9 mouse cellular contexts compared by ENCODE assay signal in genomic region chr5:130163670-130164069, GRCm38 (mm10). TPM values are rescaled to one million over a fixed set of nuclear protein-coding genes. Genes with fewer than 3 reads are reported as not detected.
DNase-seq lines count a peak whose midpoint lies in the region; TF ChIP-seq lines count a peak whose summit lies in the region.
"Had no signal": no experiment of that assay in that cellular context is flagged by ENCODE, and none has a peak within 500 bp of the region (broad histone marks: within the 10 kb centered on the region; RNA-seq: fewer than 3 reads in every experiment).

No protein-coding gene starts in this region.

- no peaks in the 10 kb centered on the region for H3K4me1 ChIP-seq in lung, adult 2 months (ENCODE audit: control insufficient read depth, insufficient read depth, low read length)

- H3K4me3 ChIP-seq in layer of hippocampus, adult 2 months = no peak overlapping the region
- H3K4me3 ChIP-seq in lung, adult 2 months (replicated peaks; ENCODE audit: extremely low read depth, low read depth, low read length) = no peak overlapping the region
- H3K4me3 ChIP-seq: heart, embryonic 13.5 days had no signal

- peak; percentile 89 for TF ChIP-seq CTCF in layer of hippocampus, adult 2 months (conservative IDR thresholded peaks at IDR 0.05)
- TF ChIP-seq CTCF in lung, adult 2 months (IDR thresholded peaks at IDR 0.05; ENCODE audit: insufficient read depth, low read length) = peak; percentile 84

- no peak overlapping the region for H3K27ac ChIP-seq in layer of hippocampus, adult 2 months
- H3K27ac ChIP-seq: heart, embryonic 13.5 days had no signal

- DNase-seq in B cell, adult 2 months = peak; percentile 89 to 92
- DNase-seq in MN1 (ENCODE audit: low spot score) = peak; percentile 82
- DNase-seq in cerebellum, adult 9-11 months = peak; percentile 71
- peak; percentile 58 to 75 for DNase-seq in gastrocnemius, postnatal 4 days (ENCODE audit: low spot score in 2 of 2)
- peak; percentile 77 to 81 for DNase-seq in layer of hippocampus, adult 2 months (ENCODE audit: low spot score in 2 of 2)
- DNase-seq in lung, adult 2 months = peak; percentile 73
- DNase-seq in right cerebral cortex, postnatal 36 days (ENCODE audit: low spot score in 2 of 2) = peak; percentile 43 to 45
- DNase-seq in urinary bladder, postnatal 14 days (ENCODE audit: low spot score) = peak; percentile 84

- 3% methylated on average over 7 of the region's 7 CpGs for WGBS in lung, adult 2 months

- TF ChIP-seq POLR2A in lung, adult 2 months (IDR thresholded peaks at IDR 0.05; ENCODE audit: borderline replicate concordance, extremely low read depth, low read depth, low read length) = no peak

RNA-seq across cellular contexts. Expression of gene Rabgef1, which starts 7.9 kb away (rescaled TPM):
- 10 to 100 TPM; 34.9 to 37.5 TPM for total RNA-seq in gastrocnemius, postnatal 4 days (2021)
- total RNA-seq in layer of hippocampus, adult 2 months (2021) = 10 to 100 TPM; 48.8 to 51.1 TPM
- 24.3 and 32.2 TPM in 2 replicates for polyA plus RNA-seq in lung, adult 2 months (2012; rRNA removed)

RNA-seq across cellular contexts. Expression of gene Kctd7, which starts 19.0 kb away (rescaled TPM):
- 1 to 10 TPM; 6.6 to 8.0 TPM for total RNA-seq in gastrocnemius, postnatal 4 days (2021)
- total RNA-seq in layer of hippocampus, adult 2 months (2021) = 10 to 100 TPM; 10.3 to 12.8 TPM
- polyA plus RNA-seq in lung, adult 2 months (2012; rRNA removed) = 11.2 and 12.0 TPM in 2 replicates

RNA-seq across cellular contexts. Expression of gene Tmem248, which starts 53.2 kb away (rescaled TPM):
- total RNA-seq in gastrocnemius, postnatal 4 days (2021) = 10 to 100 TPM; 29.3 to 30.0 TPM
- total RNA-seq in layer of hippocampus, adult 2 months (2021) = 10 to 100 TPM; 39.7 to 41.4 TPM
- polyA plus RNA-seq in lung, adult 2 months (2012; rRNA removed) = 44.9 and 46.4 TPM in 2 replicates
